8 mouse cellular contexts compared by ENCODE assay signal in genomic region chr8:13623038-13623750, GRCm38 (mm10). TPM values are rescaled to one million over a fixed set of nuclear protein-coding genes. Genes with fewer than 3 reads are reported as not detected.
A peak's percentile ranks its signal among the peaks of the same experiment; 100 is the strongest.
DNase-seq lines count a peak whose midpoint lies in the region; ATAC-seq lines count a peak whose summit lies in the region.

No protein-coding gene starts in this region.

- 14% methylated on average over 9 of the region's 9 CpGs for WGBS in hindbrain, embryonic 14.5 days
- 26% methylated on average over 9 of the region's 9 CpGs for WGBS in midbrain, embryonic 14.5 days
- 48% methylated on average over 9 of the region's 9 CpGs for WGBS in kidney, embryonic 16.5 days

- peaks cover 35% of the 10 kb centered on the region for H3K4me1 ChIP-seq in brown adipose tissue, adult 24 weeks (ENCODE audit: control insufficient read depth, insufficient read depth, insufficient read length, low read length)
- H3K4me1 ChIP-seq in hindbrain, embryonic 14.5 days (replicated peaks; ENCODE audit: control insufficient read depth, insufficient read depth, low read length) = peaks cover 32% of the 10 kb centered on the region
- H3K4me1 ChIP-seq in midbrain, embryonic 14.5 days (ENCODE audit: control insufficient read depth, insufficient read depth, low read length) = peaks cover 23% of the 10 kb centered on the region
- H3K4me1 ChIP-seq in kidney, embryonic 16.5 days (ENCODE audit: insufficient read depth, low read length) = peaks cover 13% of the 10 kb centered on the region

- H3K9me3 ChIP-seq in hindbrain, embryonic 14.5 days (ENCODE audit: control insufficient read depth, low read length) = no peaks in the 10 kb centered on the region
- no peaks in the 10 kb centered on the region for H3K9me3 ChIP-seq in midbrain, embryonic 14.5 days (ENCODE audit: control insufficient read depth, low read length)
- H3K9me3 ChIP-seq in kidney, embryonic 16.5 days (ENCODE audit: low read length) = no peaks in the 10 kb centered on the region; the same call in 1 of the 2 replicates

- no peak overlapping the region for H3K4me2 ChIP-seq in hindbrain, embryonic 14.5 days (replicated peaks)
- H3K4me2 ChIP-seq in midbrain, embryonic 14.5 days (ENCODE audit: low read length) = peak overlapping the region; percentile 12; the same call in 1 of the 2 replicates
- H3K4me2 ChIP-seq in kidney, embryonic 16.5 days (replicated peaks; ENCODE audit: low read depth, low read length) = no peak overlapping the region

- H3K27ac ChIP-seq in brown adipose tissue, adult 24 weeks (replicated peaks; ENCODE audit: low read depth, low read length) = peak overlapping the region; percentile 64
- peak overlapping the region; percentile 84 for H3K27ac ChIP-seq in hindbrain, embryonic 14.5 days
- H3K27ac ChIP-seq in midbrain, embryonic 14.5 days (replicated peaks; ENCODE audit: low read depth, low read length) = peak overlapping the region; percentile 77
- H3K27ac ChIP-seq in kidney, embryonic 16.5 days (ENCODE audit: low read length) = no peak overlapping the region

- no peaks in the 10 kb centered on the region for H3K27me3 ChIP-seq in hindbrain, embryonic 14.5 days (ENCODE audit: control insufficient read depth, insufficient read depth, low read length)
- no peaks in the 10 kb centered on the region for H3K27me3 ChIP-seq in midbrain, embryonic 14.5 days (ENCODE audit: control insufficient read depth, insufficient read depth, low read length)
- no peaks in the 10 kb centered on the region for H3K27me3 ChIP-seq in kidney, embryonic 16.5 days (ENCODE audit: insufficient read depth, low read length)

- no peak overlapping the region for H3K9ac ChIP-seq in hindbrain, embryonic 14.5 days
- 0 out of 2 replicates have a peak overlapping the region, but pooled peaks have one; percentile 12 for H3K9ac ChIP-seq in midbrain, embryonic 14.5 days (replicated peaks; ENCODE audit: low read length)
- no peak overlapping the region for H3K9ac ChIP-seq in kidney, embryonic 16.5 days (replicated peaks; ENCODE audit: low read length)

- H3K36me3 ChIP-seq in hindbrain, embryonic 14.5 days (replicated peaks; ENCODE audit: control insufficient read depth, insufficient read depth) = no peaks in the 10 kb centered on the region; the same call in 1 of the 2 replicates
- H3K36me3 ChIP-seq in midbrain, embryonic 14.5 days (ENCODE audit: control insufficient read depth, insufficient read depth, low read length) = 0 out of 2 replicates have a peak, but pooled peaks cover 2% of the 10 kb centered on the region
- H3K36me3 ChIP-seq in kidney, embryonic 16.5 days (ENCODE audit: insufficient read depth, low read length) = peaks cover 6% of the 10 kb centered on the region; the same call in 1 of the 2 replicates

- no peak overlapping the region for H3K4me3 ChIP-seq in brown adipose tissue, adult 24 weeks (ENCODE audit: insufficient read depth, low read depth, low read length)
- no peak overlapping the region for H3K4me3 ChIP-seq in hindbrain, embryonic 14.5 days (replicated peaks; ENCODE audit: low read length)
- no peak overlapping the region for H3K4me3 ChIP-seq in midbrain, embryonic 14.5 days (replicated peaks; ENCODE audit: low read depth, low read length)
- no peak overlapping the region for H3K4me3 ChIP-seq in kidney, embryonic 16.5 days (ENCODE audit: low read length)

- ATAC-seq in frontal cortex, adult (ENCODE audit: low TSS enrichment) = peak; percentile 54
- ATAC-seq in hindbrain, embryonic 14.5 days (ENCODE audit: low FRiP score) = peak; percentile 83
- peak; percentile 66 for ATAC-seq in midbrain, embryonic 14.5 days (ENCODE audit: low FRiP score, low TSS enrichment)
- no peak for ATAC-seq in kidney, embryonic 16.5 days (ENCODE audit: low FRiP score, low TSS enrichment)

- DNase-seq in frontal cortex, adult 2 months (ENCODE audit: extremely low spot score in 1 of 2, low spot score in 1 of 2) = no peak
- DNase-seq in hindbrain, embryonic 14.5 days (ENCODE audit: low spot score) = peak; percentile 44
- peak; percentile 71 for DNase-seq in midbrain, embryonic 14.5 days
- DNase-seq in urinary bladder, adult 18-20 months (ENCODE audit: low spot score in 2 of 2) = no peak
- no peak for DNase-seq in kidney, adult 18-20 months

RNA-seq across cellular contexts. Expression of gene Rasa3, which starts 54.2 kb away (rescaled TPM):
- polyA plus RNA-seq in frontal cortex, adult 2 months (2012; rRNA removed) = 86.7 and 95.6 TPM in 2 replicates
- polyA plus RNA-seq in brown adipose tissue, adult 24 weeks (2012; ENCODE audit: insufficient read depth, insufficient read length, missing spikeins) = 9.7 and 13.9 TPM in 2 replicates
- polyA plus RNA-seq in hindbrain, embryonic 14.5 days (2014; fragmentation: Nextera tagmentation; extraction: Ambion mirVana) = 32.6 and 37.3 TPM in 2 replicates
- 18.4 and 26.0 TPM in 2 replicates for polyA plus RNA-seq in midbrain, embryonic 14.5 days (2014; fragmentation: Nextera tagmentation; extraction: Ambion mirVana)
- polyA plus RNA-seq in kidney, embryonic 16.5 days (2015; fragmentation: Nextera tagmentation; extraction: Ambion mirVana) = 23.8 and 28.2 TPM in 2 replicates

Comparison
In these comparisons a context has a peak if more than half of its experiments do, and no peak if none do; other contexts are left out.
1. DNase-seq: peak in hindbrain, embryonic 14.5 days (single experiment) and midbrain, embryonic 14.5 days (single experiment); none in frontal cortex, adult 2 months (0 of 2), urinary bladder, adult 18-20 months (0 of 2) and kidney, adult 18-20 months (single experiment).